Mouse (Mus musculus): ENCODE measurements around the gene Skil. TPM values are rescaled to one million over a fixed set of nuclear protein-coding genes. Genes with fewer than 3 reads are reported as not detected.

Skil gene
- total and polyA plus RNA-seq, 3 experiments, result 11.1 to 18.9 (median 11.2) TPM

DNA sequence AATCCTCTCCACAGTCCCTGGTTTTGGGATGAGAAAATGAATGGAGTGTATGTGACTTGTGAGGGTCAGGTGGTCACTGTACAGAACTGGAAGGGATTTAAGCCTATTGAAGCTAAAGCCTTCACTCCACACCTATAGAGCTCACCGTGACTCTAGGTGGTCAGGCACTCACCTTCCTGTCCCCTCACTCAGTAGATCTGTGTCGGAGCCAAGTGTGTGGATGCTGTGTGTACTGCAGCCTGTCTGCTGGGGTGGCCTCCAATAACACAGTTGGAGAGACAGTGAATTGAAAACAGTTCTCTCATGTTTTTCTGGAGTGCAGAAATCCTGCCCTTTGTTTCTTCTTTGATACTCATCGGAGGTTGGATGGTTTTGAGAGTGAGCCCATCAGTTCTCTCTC is 70.9 kb downstream of the Skil start:
- Histone ChIP-seq H3K9me3 (replicated peaks; ENCODE audit: low read length) (no peaks in the 10 kb centered on the region), H3K27ac (ENCODE audit: insufficient read depth, low read depth) (no peak overlapping the region), H3K9ac (ENCODE audit: insufficient read depth, low read depth) (no peak overlapping the region), H3K36me3 (replicated peaks in 1 of 2; ENCODE audit: control insufficient read depth in 1 of 2, insufficient read depth in 1 of 2, low read length in 1 of 2) (no peaks in the 10 kb centered on the region), H3K27me3 (replicated peaks) (no peaks in the 10 kb centered on the region), H3K4me2 (ENCODE audit: insufficient read depth, low read depth, poor library complexity, severe bottlenecking) (no peak overlapping the region), H3K79me2 (replicated peaks; ENCODE audit: control insufficient read depth, extremely low read depth, insufficient read depth, poor library complexity, severe bottlenecking) (no peaks in the 10 kb centered on the region), H3K4me1 (ENCODE audit: control insufficient read depth in 1 of 2, insufficient read depth in 2 of 2) (peaks cover 0 to 3% of the 10 kb centered on the region in 2 experiments; a peak in 2 of 4 replicates), H3K4me3 (replicated peaks in 1 of 3; ENCODE audit: low read depth in 2 of 3, low read length in 2 of 3, poor library complexity in 1 of 3) (no peak overlapping the region)
- TF ChIP-seq HCFC1 (IDR thresholded peaks at IDR 0.05; ENCODE audit: low read depth, low read length), result no peak
- TF ChIP-seq MEF2A (IDR thresholded peaks at IDR 0.05; ENCODE audit: borderline replicate concordance, low read depth, low read length), result no peak
- no peak for TF ChIP-seq TBP (conservative IDR thresholded peaks at IDR 0.05; ENCODE audit: low read depth, low read length)
- TF ChIP-seq ETS1 (conservative IDR thresholded peaks at IDR 0.05; ENCODE audit: low read depth, low read length), result no peak
- no peak for TF ChIP-seq USF1 (IDR thresholded peaks at IDR 0.05; ENCODE audit: low read depth, low read length)
- no peak for TF ChIP-seq RAD21 (IDR thresholded peaks at IDR 0.05; ENCODE audit: low read depth, low read length)
- dilution Hi-C loops (cut with MboI; ENCODE audit: extremely low pct_ligation_motif_present, extremely low pct_unique_long_range_greater_than_20kb, low sequenced_read_pairs) (no loop called here), in situ Hi-C loops (cut with MboI; ENCODE audit: low pct_ligation_motif_present, low pct_unique_long_range_greater_than_20kb, low sequenced_read_pairs) (loop anchor here (25.0 kb wide), 1 partner anchor 271 kb away; no protein-coding TSS in a partner anchor)
- no peak for DNase-seq (ENCODE audit: extremely low read depth)

GRCm38 (mm10) chr3:31166365-31166871 is 71.6 kb downstream of the Skil start:
- no peak overlapping the region for H3K4me2 ChIP-seq (ENCODE audit: insufficient read depth, low read depth, poor library complexity, severe bottlenecking)
- in situ Hi-C loops (cut with MboI; ENCODE audit: low pct_ligation_motif_present, low pct_unique_long_range_greater_than_20kb, low sequenced_read_pairs) (loop anchor here (25.0 kb wide), 1 partner anchor 271 kb away; no protein-coding TSS in a partner anchor), dilution Hi-C loops (cut with MboI; ENCODE audit: extremely low pct_ligation_motif_present, extremely low pct_unique_long_range_greater_than_20kb, low sequenced_read_pairs) (no loop called here)
- H3K27ac ChIP-seq (ENCODE audit: insufficient read depth, low read depth), result no peak overlapping the region
- TF ChIP-seq UBTF (IDR thresholded peaks at IDR 0.05; ENCODE audit: low read depth, low read length) (no peak), NRF1 (IDR thresholded peaks at IDR 0.05; ENCODE audit: low read depth, low read length) (no peak), HCFC1 (IDR thresholded peaks at IDR 0.05; ENCODE audit: low read depth, low read length) (no peak), GABPA (IDR thresholded peaks at IDR 0.05; ENCODE audit: insufficient replicate concordance, low read depth, low read length) (no peak), RAD21 (IDR thresholded peaks at IDR 0.05; ENCODE audit: low read depth, low read length) (no peak), ELF1 (IDR thresholded peaks at IDR 0.05; ENCODE audit: low read depth, low read length) (no peak), KAT2A (IDR thresholded peaks at IDR 0.05; ENCODE audit: insufficient replicate concordance, low read length) (no peak), SMC3 (IDR thresholded peaks at IDR 0.05; ENCODE audit: low read depth, low read length) (no peak), MAZ (IDR thresholded peaks at IDR 0.05; ENCODE audit: low read depth, low read length) (no peak), TCF12 (IDR thresholded peaks at IDR 0.05; ENCODE audit: low read depth, low read length) (no peak), MXI1 (IDR thresholded peaks at IDR 0.05; ENCODE audit: low read depth, low read length) (no peak)
- DNase-seq (ENCODE audit: extremely low read depth), result no peak
- H3K27me3 ChIP-seq (replicated peaks), result no peaks in the 10 kb centered on the region
- no peaks in the 10 kb centered on the region for H3K79me2 ChIP-seq (replicated peaks; ENCODE audit: control insufficient read depth, extremely low read depth, insufficient read depth, poor library complexity, severe bottlenecking)
- no peaks in the 10 kb centered on the region for H3K9me3 ChIP-seq (replicated peaks; ENCODE audit: low read length)
- no peak overlapping the region for H3K9ac ChIP-seq (ENCODE audit: insufficient read depth, low read depth)
- peaks cover 0 to 3% of the 10 kb centered on the region in 2 experiments; a peak in 2 of 4 replicates for H3K4me1 ChIP-seq (ENCODE audit: control insufficient read depth in 1 of 2, insufficient read depth in 2 of 2)
- H3K4me3 ChIP-seq (replicated peaks in 1 of 3; ENCODE audit: low read depth in 2 of 3, low read length in 2 of 3, poor library complexity in 1 of 3), result no peak overlapping the region
- H3K36me3 ChIP-seq (replicated peaks in 1 of 2; ENCODE audit: control insufficient read depth in 1 of 2, insufficient read depth in 1 of 2, low read length in 1 of 2), result no peaks in the 10 kb centered on the region

Other genes with a start within 250 kb of the Skil start
- gene Gpr160, start 239.1 kb upstream of the Skil start, total RNA-seq (2012; rRNA removed), result 0.80 and 1.0 TPM in 2 replicates
- 0.70 and 1.2 TPM in 2 replicates for gene Gpr160, start 239.1 kb upstream of the Skil start, total RNA-seq (2014; rRNA removed)
- 1.1 and 1.2 TPM in 2 replicates for gene Gpr160, start 239.1 kb upstream of the Skil start, polyA plus RNA-seq (2012; ENCODE audit: insufficient read length, low read depth)
- gene Phc3, start 125.6 kb upstream of the Skil start, total RNA-seq (2012; rRNA removed), result 8.4 and 9.2 TPM in 2 replicates
- 8.8 and 10.3 TPM in 2 replicates for gene Phc3, start 125.6 kb upstream of the Skil start, total RNA-seq (2014; rRNA removed)
- gene Phc3, start 125.6 kb upstream of the Skil start, polyA plus RNA-seq (2012; ENCODE audit: insufficient read length, low read depth), result 10.9 and 13.5 TPM in 2 replicates
- 14.8 and 14.9 TPM in 2 replicates for gene Prkci, start 99.3 kb upstream of the Skil start, total RNA-seq (2012; rRNA removed)
- 16.7 and 17.2 TPM in 2 replicates for gene Prkci, start 99.3 kb upstream of the Skil start, total RNA-seq (2014; rRNA removed)
- 17.1 and 18.3 TPM in 2 replicates for gene Prkci, start 99.3 kb upstream of the Skil start, polyA plus RNA-seq (2012; ENCODE audit: insufficient read length, low read depth)
- not detected in 2 replicates for gene Cldn11, start 54.9 kb downstream of the Skil start, total RNA-seq (2012; rRNA removed)
- gene Cldn11, start 54.9 kb downstream of the Skil start, total RNA-seq (2014; rRNA removed), result not detected in 2 replicates
- not detected in 2 replicates for gene Cldn11, start 54.9 kb downstream of the Skil start, polyA plus RNA-seq (2012; ENCODE audit: insufficient read length, low read depth)
- not detected in 2 replicates for gene Slc7a14, start 215.3 kb downstream of the Skil start, total RNA-seq (2012; rRNA removed)
- not detected in 2 replicates for gene Slc7a14, start 215.3 kb downstream of the Skil start, total RNA-seq (2014; rRNA removed)
- not detected in 2 replicates for gene Slc7a14, start 215.3 kb downstream of the Skil start, polyA plus RNA-seq (2012; ENCODE audit: insufficient read length, low read depth)